Mouse (Mus musculus) neural tube, embryonic 10.5 days (tissue): ENCODE data around the gene Syt5.

Experiments used
- DNase-seq: peaks from one replicate; pipeline ENCODE4 v3.0.0-alpha.2; 2017; ENCODE audit warnings: low spot score; ENCODE audit errors: extremely low spot score

The Syt5 gene

DNA sequence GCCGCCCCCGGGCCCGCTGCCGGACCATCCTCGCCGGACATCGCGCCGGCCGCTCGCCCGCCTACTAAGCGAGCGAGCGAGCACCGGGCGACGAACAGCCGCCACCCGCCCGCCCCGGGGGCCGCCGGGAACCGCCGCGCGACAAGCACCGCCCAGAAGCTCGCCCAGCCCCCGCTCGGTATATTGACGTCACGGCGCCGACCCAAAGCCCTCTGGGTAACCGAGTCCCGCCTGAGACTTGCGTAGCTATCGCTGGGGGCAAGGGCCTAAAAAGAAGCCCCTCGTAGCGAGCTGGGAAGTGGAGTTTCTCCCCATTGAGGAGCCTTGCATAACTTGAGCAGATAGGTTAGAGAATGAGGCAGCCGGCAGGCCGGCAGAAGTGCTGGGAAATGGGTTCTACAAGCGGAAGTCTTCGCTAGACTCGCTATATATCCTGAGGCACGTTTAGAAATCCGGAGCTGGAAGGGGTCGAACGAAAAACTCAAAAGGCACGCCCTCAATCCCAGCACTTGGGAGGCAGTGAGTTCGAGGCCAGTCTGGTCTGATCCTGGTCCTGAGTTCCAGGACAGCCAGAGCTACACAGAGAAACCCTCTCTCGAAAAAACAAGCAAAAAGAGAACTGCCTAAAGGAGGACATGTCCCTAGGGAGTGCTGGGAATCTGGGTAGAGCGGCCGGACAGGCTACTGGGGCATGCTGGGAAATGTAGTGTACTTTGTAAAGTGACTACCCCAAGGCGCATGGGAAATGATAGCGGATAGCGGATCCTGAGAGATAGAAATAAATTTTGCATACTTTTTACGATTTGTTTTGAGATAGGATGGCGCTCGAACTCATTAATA, 45.6 kb downstream of the Syt5 start, which contains the start of gene Ppp1r12c:
TSS of gene Ppp1r12c (minus strand) at position 123 of the 840 bp plus-strand sequence.
- peak; percentile 90 for DNase-seq

- peak; percentile 61 for DNase-seq
Measured at GRCm38 (mm10) chr7:4500892-4501471, 46.4 kb downstream of the Syt5 start.

DNA sequence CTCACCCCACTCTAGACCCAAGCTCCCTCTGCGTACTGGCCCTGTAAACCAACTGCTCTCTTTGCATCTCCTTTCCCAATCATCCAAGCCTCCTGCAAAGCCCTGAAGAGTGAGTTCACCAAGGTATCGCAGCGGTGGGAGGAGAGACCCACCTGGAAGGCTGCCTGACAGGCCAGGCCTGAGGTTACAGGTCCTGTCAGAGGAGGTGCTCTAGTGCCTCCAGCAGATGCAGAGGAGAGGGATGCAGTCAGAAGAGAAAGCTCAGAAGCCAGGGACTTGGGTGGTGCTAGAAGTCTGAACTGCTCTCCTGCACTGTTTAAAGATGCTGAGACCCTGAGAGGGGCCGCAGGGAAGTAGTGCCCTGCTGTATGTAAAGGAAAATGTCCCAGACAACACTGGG, 48.3 kb downstream of the Syt5 start:
- no peak for DNase-seq

- DNase-seq: peak; percentile 52
Measured at GRCm38 (mm10) chr7:4498251-4498650, 49.1 kb downstream of the Syt5 start.

GRCm38 (mm10) chr7:4497271-4497903, 50.0 kb downstream of the Syt5 start:
- no peak for DNase-seq

GRCm38 (mm10) chr7:4496468-4496867, 50.9 kb downstream of the Syt5 start:
- no peak for DNase-seq

DNA sequence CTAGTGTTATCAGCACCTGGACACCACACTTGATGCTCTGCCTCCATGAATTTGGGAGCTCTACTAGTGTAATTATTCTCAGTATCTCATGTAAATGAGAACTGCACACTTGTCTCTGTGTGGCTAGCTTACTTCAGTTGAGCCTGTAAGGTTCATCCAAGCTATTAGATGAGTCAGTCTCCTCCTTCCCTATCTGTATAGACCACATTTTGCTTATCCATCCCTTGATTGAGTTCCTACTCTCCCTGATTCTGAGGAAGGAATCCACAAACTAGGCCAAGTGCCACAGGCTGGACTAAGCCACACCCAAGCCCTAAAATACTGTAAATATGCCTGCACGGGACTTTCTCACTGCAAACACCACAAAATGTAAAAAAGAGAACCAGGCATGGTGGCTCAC, 53.4 kb downstream of the Syt5 start:
- DNase-seq: no peak

DNA sequence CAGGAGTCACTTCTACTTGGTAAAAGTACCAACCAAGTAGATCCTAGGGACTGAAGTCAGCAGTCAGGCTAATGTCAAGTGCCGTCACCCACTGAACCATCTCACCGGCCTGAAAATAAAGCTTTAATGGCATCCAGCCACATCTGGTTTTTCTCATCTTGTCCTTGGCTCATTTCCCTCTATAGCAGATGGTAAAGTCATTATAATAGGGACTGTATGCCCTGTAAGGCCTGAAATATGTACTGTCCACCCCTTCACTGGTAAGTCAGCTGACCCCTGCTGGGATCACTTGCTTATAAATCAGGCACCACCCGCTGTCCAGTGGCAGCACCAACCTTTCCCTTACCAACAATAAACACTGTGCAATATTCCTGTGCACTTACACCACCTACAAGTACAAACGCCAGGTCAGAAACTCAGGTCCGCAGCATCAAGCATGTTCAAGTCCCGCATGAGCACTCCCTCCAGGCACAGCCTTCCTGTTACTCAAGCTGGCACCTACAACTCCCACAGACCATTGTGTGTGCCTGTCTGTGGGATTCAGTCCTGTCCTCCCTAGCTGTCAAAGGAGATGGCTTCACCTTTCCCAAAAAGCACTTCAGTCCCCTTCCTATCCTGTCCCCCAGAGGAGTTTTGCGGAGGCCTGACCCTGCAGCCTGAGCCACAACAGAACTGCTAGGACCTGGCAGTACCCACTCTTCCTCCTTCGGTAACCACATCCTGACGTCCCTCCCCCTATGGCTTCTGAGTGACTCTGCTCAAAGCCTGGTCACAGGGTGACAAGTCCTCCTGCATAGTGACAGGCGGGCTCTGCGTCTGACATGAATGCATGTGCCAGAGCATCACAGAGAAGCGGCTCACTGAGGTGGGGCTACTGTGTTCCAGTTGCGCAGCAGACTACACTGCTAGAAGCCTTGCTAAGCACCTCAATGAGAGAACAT, 54.8 kb downstream of the Syt5 start:
- no peak for DNase-seq

GRCm38 (mm10) chr7:4491308-4491707, 56.0 kb downstream of the Syt5 start:
- DNase-seq: no peak
